Mouse (Mus musculus) right cerebral cortex, adult 18-20 months (tissue): ENCODE measurements at regions not wholly inside any gene's neighbourhood (a gene's known extent, or its start where the extent isn't known, plus 50 kb on each side); places are given as distances from the start of the nearest gene placed in this dataset.

Source experiments
- DNase-seq: peaks from one replicate; pipeline ENCODE4 v3.0.0; 2022; ENCODE audit warnings: mixed read lengths

DNA sequence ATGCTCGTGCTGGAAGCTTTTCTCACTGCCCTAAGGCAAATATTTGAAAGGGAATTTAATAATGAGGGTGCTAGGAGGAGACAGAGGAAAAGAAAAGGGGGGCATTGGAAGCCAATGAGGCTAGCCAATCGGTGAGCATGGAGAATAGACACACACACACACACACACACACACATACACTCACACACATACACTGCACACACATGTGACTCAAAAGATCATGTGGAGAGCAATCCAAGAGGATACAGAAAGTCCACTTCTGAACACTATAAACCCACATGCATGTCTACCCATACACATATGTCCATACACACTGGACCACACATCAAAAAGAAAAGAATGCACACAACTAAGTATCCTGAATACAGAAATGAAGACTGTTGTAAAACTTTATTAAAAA is 88.4 kb upstream of the Sphkap start:
- no peak for DNase-seq

DNA sequence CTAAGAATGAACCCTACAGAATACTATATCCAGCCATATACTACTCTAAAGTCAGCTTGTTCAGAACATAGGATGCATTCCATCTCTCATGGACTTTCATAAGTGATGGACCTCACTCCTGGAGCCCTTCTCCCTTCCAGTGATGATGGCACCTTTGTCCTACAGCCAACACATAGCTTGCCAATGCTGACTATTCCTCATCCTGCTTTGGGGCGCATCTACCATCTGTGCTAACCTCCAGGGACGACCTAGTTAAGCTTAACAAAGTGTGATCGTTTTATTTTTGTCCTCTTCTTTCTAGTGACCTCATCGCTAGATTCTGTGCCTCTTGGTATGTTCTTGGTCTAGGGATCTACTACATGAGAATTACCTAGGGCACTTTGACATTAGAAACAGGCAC is 87.0 kb upstream of the Sphkap start:
- no peak for DNase-seq

DNA sequence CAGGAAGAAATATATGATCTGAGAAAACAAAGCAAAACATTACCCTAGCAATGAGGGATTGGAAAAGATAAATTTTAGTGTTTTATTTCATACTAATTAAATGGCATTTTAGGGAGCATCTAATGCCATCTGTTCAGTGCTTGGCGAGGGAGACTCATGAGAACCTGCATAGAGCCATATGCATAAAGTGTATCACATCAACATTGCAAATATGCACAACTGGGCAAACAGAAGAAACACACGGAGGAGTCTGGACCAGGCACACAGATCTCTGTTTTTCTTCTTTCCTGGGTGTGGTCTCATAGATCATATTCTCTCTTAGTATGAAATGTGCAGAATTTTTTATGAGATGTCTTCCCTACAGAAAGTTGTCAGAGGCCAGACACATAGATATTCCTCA is 71.1 kb upstream of the Sphkap start:
- DNase-seq, result no peak
